In the genomic region with DNA sequence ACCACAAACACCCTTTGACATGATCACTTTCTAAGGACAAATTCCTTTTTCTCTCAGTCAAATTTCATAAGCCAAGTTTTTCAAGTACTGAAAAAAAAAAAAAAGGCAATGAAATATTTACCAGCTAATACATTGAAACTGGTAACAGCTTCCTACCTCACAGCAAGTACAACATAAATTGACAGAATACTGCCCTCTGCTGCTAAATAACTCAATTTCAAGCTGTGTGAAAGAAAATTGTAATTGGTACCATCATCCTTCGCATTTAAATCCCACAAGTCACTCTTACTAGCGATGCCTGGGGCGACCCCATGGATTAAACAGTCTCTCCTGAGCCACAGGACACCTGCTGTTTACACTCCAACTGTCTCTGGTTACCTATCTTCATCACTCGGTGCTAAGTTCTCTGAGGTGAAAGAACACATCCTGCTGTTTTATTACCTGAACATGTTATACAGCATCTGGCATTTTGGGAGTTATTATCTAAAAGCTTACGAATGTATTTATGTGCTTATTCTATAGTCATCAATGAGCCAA, we compare ENCODE assay signal across 11 mouse cellular contexts.
DNase-seq lines count a peak whose midpoint lies in the region; ATAC-seq and TF ChIP-seq lines count a peak whose summit lies in the region.
"Had no signal": no experiment of that assay in that cellular context is flagged by ENCODE, and none has a peak within 500 bp of the region (broad histone marks: within the 10 kb centered on the region; RNA-seq: fewer than 3 reads in every experiment).

No protein-coding gene starts in this region.

- no peaks in the 10 kb centered on the region for H3K27me3 ChIP-seq in embryonic facial prominence, embryonic 11.5 days (ENCODE audit: control insufficient read depth, insufficient read depth, low read length)
- H3K27me3 ChIP-seq in embryonic facial prominence, embryonic 10.5 days (replicated peaks; ENCODE audit: low read depth, poor library complexity, severe bottlenecking): no peaks in the 10 kb centered on the region
- H3K27me3 ChIP-seq in limb, embryonic 12.5 days: no peaks in the 10 kb centered on the region
- no peaks in the 10 kb centered on the region for H3K27me3 ChIP-seq in limb, embryonic 10.5 days (ENCODE audit: low read depth, poor library complexity, severe bottlenecking)
- no peaks in the 10 kb centered on the region for H3K27me3 ChIP-seq in limb, embryonic 14.5 days (ENCODE audit: control insufficient read depth, insufficient read depth, low read length)
- H3K27me3 ChIP-seq: embryonic facial prominence, embryonic 13.5 days had no signal

- H3K9ac ChIP-seq in embryonic facial prominence, embryonic 11.5 days (replicated peaks; ENCODE audit: low read length): no peak overlapping the region
- no peak overlapping the region for H3K9ac ChIP-seq in limb, embryonic 12.5 days (replicated peaks)
- no peak overlapping the region for H3K9ac ChIP-seq in limb, embryonic 14.5 days (ENCODE audit: low read depth, low read length, severe bottlenecking)
- H3K9ac ChIP-seq: embryonic facial prominence, embryonic 13.5 days had no signal

- no peaks in the 10 kb centered on the region for H3K4me1 ChIP-seq in embryonic facial prominence, embryonic 11.5 days (ENCODE audit: control insufficient read depth, insufficient read depth, low read length)
- peaks cover 9% of the 10 kb centered on the region for H3K4me1 ChIP-seq in embryonic facial prominence, embryonic 10.5 days
- peaks cover 5% of the 10 kb centered on the region; the same call in 1 of the 2 replicates for H3K4me1 ChIP-seq in limb, embryonic 12.5 days (replicated peaks)
- no peaks in the 10 kb centered on the region for H3K4me1 ChIP-seq in limb, embryonic 10.5 days
- no peaks in the 10 kb centered on the region for H3K4me1 ChIP-seq in limb, embryonic 14.5 days (ENCODE audit: control insufficient read depth, insufficient read depth, low read length)
- H3K4me1 ChIP-seq: embryonic facial prominence, embryonic 13.5 days had no signal

- peak; percentile 58 for DNase-seq in embryonic facial prominence, embryonic 11.5 days (ENCODE audit: low spot score)
- no peak for DNase-seq in embryonic facial prominence, embryonic 10.5 days (ENCODE audit: low spot score)
- no peak for DNase-seq in limb, embryonic 10.5 days (ENCODE audit: low spot score)
- peak; percentile 38 for DNase-seq in R1 (ENCODE audit: low read depth, low spot score)
- DNase-seq in limb, embryonic 14.5 days (ENCODE audit: low spot score): peak; percentile 40
- no peak for DNase-seq in thymus, postnatal 25 days
- DNase-seq in adrenal gland, postnatal 10 days: no peak
- DNase-seq: gastrocnemius, postnatal 36 days; thymus, postnatal 4 days had no signal

- no peak overlapping the region for H3K4me3 ChIP-seq in embryonic facial prominence, embryonic 11.5 days (ENCODE audit: low read depth, low read length)
- no peak overlapping the region for H3K4me3 ChIP-seq in embryonic facial prominence, embryonic 10.5 days
- H3K4me3 ChIP-seq in limb, embryonic 12.5 days (replicated peaks): no peak overlapping the region
- H3K4me3 ChIP-seq in limb, embryonic 10.5 days: no peak overlapping the region
- H3K4me3 ChIP-seq in limb, embryonic 14.5 days (replicated peaks; ENCODE audit: low read length): no peak overlapping the region
- H3K4me3 ChIP-seq: embryonic facial prominence, embryonic 13.5 days had no signal

- TF ChIP-seq POLR2A in limb, embryonic 14.5 days (IDR thresholded peaks at IDR 0.05; ENCODE audit: borderline replicate concordance, extremely low read depth, insufficient read depth, insufficient read length): no peak

- no peak overlapping the region for H3K4me2 ChIP-seq in embryonic facial prominence, embryonic 11.5 days (ENCODE audit: low read depth, low read length)
- H3K4me2 ChIP-seq in limb, embryonic 12.5 days: no peak overlapping the region
- no peak overlapping the region for H3K4me2 ChIP-seq in limb, embryonic 14.5 days (replicated peaks; ENCODE audit: low read depth, low read length, severe bottlenecking)
- H3K4me2 ChIP-seq: embryonic facial prominence, embryonic 13.5 days had no signal

- no peaks in the 10 kb centered on the region for H3K9me3 ChIP-seq in embryonic facial prominence, embryonic 11.5 days (replicated peaks; ENCODE audit: control insufficient read depth, low read length)
- no peaks in the 10 kb centered on the region for H3K9me3 ChIP-seq in embryonic facial prominence, embryonic 10.5 days
- H3K9me3 ChIP-seq in limb, embryonic 12.5 days: no peaks in the 10 kb centered on the region
- no peaks in the 10 kb centered on the region for H3K9me3 ChIP-seq in limb, embryonic 10.5 days (replicated peaks)
- no peaks in the 10 kb centered on the region for H3K9me3 ChIP-seq in limb, embryonic 14.5 days (ENCODE audit: control insufficient read depth, low read length)
- H3K9me3 ChIP-seq: embryonic facial prominence, embryonic 13.5 days had no signal

- WGBS in embryonic facial prominence, embryonic 11.5 days: 40% methylated on average over 5 of the region's 5 CpGs
- 38% methylated on average over 5 of the region's 5 CpGs for WGBS in embryonic facial prominence, embryonic 10.5 days
- WGBS in limb, embryonic 12.5 days: 30% methylated on average over 5 of the region's 5 CpGs
- 48% methylated on average over 5 of the region's 5 CpGs for whole genome bisulfite sequencing in limb, embryonic 10.5 days
- WGBS in limb, embryonic 14.5 days: 26% methylated on average over 5 of the region's 5 CpGs

- H3K27ac ChIP-seq in embryonic facial prominence, embryonic 11.5 days (replicated peaks; ENCODE audit: low read depth, low read length): no peak overlapping the region
- no peak overlapping the region for H3K27ac ChIP-seq in embryonic facial prominence, embryonic 10.5 days (replicated peaks)
- no peak overlapping the region for H3K27ac ChIP-seq in limb, embryonic 12.5 days
- no peak overlapping the region for H3K27ac ChIP-seq in limb, embryonic 10.5 days
- H3K27ac ChIP-seq in limb, embryonic 14.5 days (replicated peaks; ENCODE audit: low read depth, low read length): no peak overlapping the region
- H3K27ac ChIP-seq: embryonic facial prominence, embryonic 13.5 days had no signal

- ATAC-seq in embryonic facial prominence, embryonic 11.5 days (replicated peaks; ENCODE audit: insufficient number of reproducible peaks, low FRiP score, low TSS enrichment, low read depth): no peak
- ATAC-seq in limb, embryonic 12.5 days (ENCODE audit: insufficient number of reproducible peaks, insufficient read depth, low FRiP score, low TSS enrichment, low read depth): 0 out of 2 replicates have a peak, but pooled peaks have one; percentile 20
- ATAC-seq in limb, embryonic 14.5 days (ENCODE audit: low FRiP score, low read depth): no peak

- H3K36me3 ChIP-seq in embryonic facial prominence, embryonic 11.5 days (replicated peaks; ENCODE audit: control insufficient read depth, insufficient read depth, low read depth, low read length): no peaks in the 10 kb centered on the region
- H3K36me3 ChIP-seq in embryonic facial prominence, embryonic 10.5 days (replicated peaks): no peaks in the 10 kb centered on the region
- no peaks in the 10 kb centered on the region for H3K36me3 ChIP-seq in limb, embryonic 12.5 days
- H3K36me3 ChIP-seq in limb, embryonic 10.5 days: no peaks in the 10 kb centered on the region
- no peaks in the 10 kb centered on the region for H3K36me3 ChIP-seq in limb, embryonic 14.5 days (ENCODE audit: control insufficient read depth, insufficient read depth, low read length)
- H3K36me3 ChIP-seq: embryonic facial prominence, embryonic 13.5 days had no signal

Comparison
In these comparisons a context has a peak if more than half of its experiments do, and no peak if none do; other contexts are left out.
1. DNase-seq: peak in embryonic facial prominence, embryonic 11.5 days (single experiment), R1 (single experiment) and limb, embryonic 14.5 days (single experiment); none in embryonic facial prominence, embryonic 10.5 days (single experiment), limb, embryonic 10.5 days (single experiment), thymus, postnatal 25 days (single experiment) and adrenal gland, postnatal 10 days (single experiment).